Mouse (Mus musculus) retina, adult 2 months (tissue): ENCODE results near the gene Gpx6.
A peak's percentile ranks its signal among the peaks of the same experiment; 100 is the strongest.

Experiments
- DNase-seq: peaks from one replicate; pipeline ENCODE4 v3.0.0-alpha.2; 2012; ENCODE audit warnings: low read depth, low spot score

Gene Gpx6

GRCm38 (mm10) chr13:21322509-21323375, 10.8 kb downstream of the Gpx6 start:
- DNase-seq, result no peak

- DNase-seq, result no peak
These were observed 11.5 kb downstream of the Gpx6 start for GRCm38 (mm10) chr13:21323405-21323804.

- no peak for DNase-seq
These were observed 14.3 kb downstream of the Gpx6 start for GRCm38 (mm10) chr13:21326191-21326590.

GRCm38 (mm10) chr13:21326657-21327211, 14.8 kb downstream of the Gpx6 start:
- peak; percentile 41 for DNase-seq

GRCm38 (mm10) chr13:21327424-21327823, 15.5 kb downstream of the Gpx6 start:
- DNase-seq, result no peak

GRCm38 (mm10) chr13:21346610-21347009, 34.7 kb downstream of the Gpx6 start, which contains the start of gene Olfr1367:
Gene Olfr1367, plus strand, starts transcription at chr13:21346910.
- no peak for DNase-seq

- DNase-seq, result no peak
These were observed 38.7 kb downstream of the Gpx6 start for GRCm38 (mm10) chr13:21350593-21350992.

- peak; percentile 86 for DNase-seq
These were observed 50.8 kb downstream of the Gpx6 start, which contains the start of gene Zscan12 for GRCm38 (mm10) chr13:21362621-21363248. Gene Zscan12, plus strand, starts transcription at chr13:21362820.

GRCm38 (mm10) chr13:21363719-21364118, 51.8 kb downstream of the Gpx6 start:
- no peak for DNase-seq

- no peak for DNase-seq
These were observed 54.7 kb downstream of the Gpx6 start for GRCm38 (mm10) chr13:21366635-21367034.
